Mouse (Mus musculus) hindbrain, embryonic 15.5 days (tissue): ENCODE results near the gene Adipor2. TPM values are rescaled to one million over a fixed set of nuclear protein-coding genes. Genes with fewer than 3 reads are reported as not detected.

ENCODE experiments used
- ATAC-seq: fragments of 200-750 bp; cut with Nextera tagmentation; 2 replicates; pipeline ENCODE4 v1.8.0; 2017; ENCODE audit warnings: low read depth, moderate number of reproducible peaks, moderate TSS enrichment; ENCODE audit not compliant: low FRiP score
- H3K27ac ChIP-seq: fragments of 300-500 bp; sonication (generic); replicated peaks from 2 replicates; pipeline ENCODE4 v1.5.1; 2015; ENCODE audit warnings: mild to moderate bottlenecking, inconsistent platforms
- H3K27me3 ChIP-seq: fragments of 300-500 bp; sonication (generic); 2 replicates; pipeline ENCODE4 v1.6.1; 2015; ENCODE audit warnings: control low read depth, inconsistent platforms
- H3K36me3 ChIP-seq: fragments of 300-500 bp; sonication (generic); 2 replicates; pipeline ENCODE4 v1.6.1; 2015; ENCODE audit warnings: control low read depth, inconsistent platforms
- H3K4me1 ChIP-seq: fragments of 300-500 bp; sonication (generic); replicated peaks from 2 replicates; pipeline ENCODE4 v1.6.1; 2015; ENCODE audit warnings: control low read depth, inconsistent platforms
- H3K4me2 ChIP-seq: fragments of 300-500 bp; sonication (generic); 2 replicates; pipeline ENCODE4 v1.6.1; 2015; ENCODE audit warnings: moderate library complexity, mild to moderate bottlenecking, inconsistent platforms
- H3K4me3 ChIP-seq: fragments of 300-500 bp; sonication (generic); 2 replicates; pipeline ENCODE4 v1.5.1; 2015; ENCODE audit warnings: mild to moderate bottlenecking, inconsistent platforms
- H3K9ac ChIP-seq: fragments of 300-500 bp; sonication (generic); 2 replicates; pipeline ENCODE4 v1.6.1; 2015; ENCODE audit warnings: inconsistent platforms
- H3K9me3 ChIP-seq: fragments of 300-500 bp; sonication (generic); 2 replicates; pipeline ENCODE4 v1.6.1; 2016; ENCODE audit warnings: control low read depth, inconsistent platforms
- WGBS: fragments of 180-500 bp; shearing (Covaris S2); methylation state at CpG from one replicate; pipeline ENCODE4 v1.1.7; 2015; 5-methylcytosine and 5-hydroxymethylcytosine counted together
- polyA plus RNA-seq: library from polyadenylated mRNA; unstranded; fragments of >200 nt; fragmentation: Nextera tagmentation; extraction: Ambion mirVana; gene quantifications from 2 replicates; pipeline ENCODE4 v1.2.1, GENCODE M21; 2015

Gene Adipor2
- 36.2 TPM in 2 replicates for polyA plus RNA-seq

DNA sequence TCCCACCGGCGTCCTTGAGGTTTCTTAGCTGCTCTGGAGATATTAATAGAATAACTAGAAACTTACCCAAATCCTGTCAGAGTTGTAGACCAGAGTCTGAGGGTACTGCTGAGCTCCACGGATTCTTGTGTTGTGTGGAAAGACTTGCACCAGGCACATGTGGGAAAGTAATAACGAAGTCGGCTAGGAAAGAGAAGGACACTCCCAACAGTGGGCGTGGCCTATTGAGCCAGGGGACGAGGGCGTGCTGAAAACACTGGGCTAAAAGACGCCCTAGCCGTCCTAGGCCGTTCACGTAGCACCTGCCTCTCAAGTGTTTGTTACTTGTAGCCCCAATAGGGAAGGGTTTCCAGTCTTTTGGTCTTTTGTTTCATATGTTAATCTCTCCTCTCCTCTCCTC is at the start of gene Adipor2:
Gene Adipor2, minus strand, starts transcription at position 351 of the 400 bp plus-strand sequence.
- no peak within 1 kb of the TSS for H3K9ac ChIP-seq
- no peaks in the 10 kb centered on the region for H3K9me3 ChIP-seq
- ATAC-seq, result 0 out of 2 replicates have a peak, but pooled peaks have one; percentile 23
- no peaks in the 10 kb centered on the region for H3K27me3 ChIP-seq
- H3K36me3 ChIP-seq, result no peaks in the 10 kb centered on the region
- H3K4me3 ChIP-seq, result no peak within 1 kb of the TSS
- peak within 1 kb of the TSS; percentile 34 for H3K4me2 ChIP-seq
- no peaks in the 10 kb centered on the region for H3K4me1 ChIP-seq
- 7% methylated on average over 12 of the region's 12 CpGs for WGBS
- H3K27ac ChIP-seq, result no peak within 1 kb of the TSS

DNA sequence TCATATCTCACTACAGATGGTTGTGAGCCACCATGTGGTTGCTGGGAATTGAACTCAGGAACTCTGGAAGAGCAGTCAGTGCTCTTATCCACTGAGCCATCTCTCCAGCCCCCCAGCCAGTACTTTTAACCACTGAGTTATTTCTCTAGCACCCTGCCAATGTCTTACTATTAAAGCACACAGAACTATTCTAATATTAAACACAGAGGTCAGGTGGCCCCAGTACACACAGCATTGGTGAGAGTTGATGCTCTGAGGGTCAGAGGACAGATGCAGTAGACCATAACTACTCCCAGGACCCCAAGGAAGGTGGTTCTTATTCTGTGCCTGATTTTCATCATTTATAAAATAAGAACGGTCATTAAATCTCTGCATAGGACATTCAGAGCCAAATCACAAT is 48.7 kb upstream of the Adipor2 start:
- Histone ChIP-seq H3K9me3 (no peaks in the 10 kb centered on the region), H3K36me3 (no peaks in the 10 kb centered on the region), H3K27me3 (no peaks in the 10 kb centered on the region), H3K4me3 (no peak overlapping the region), H3K4me2 (no peak overlapping the region), H3K4me1 (no peaks in the 10 kb centered on the region), H3K27ac (no peak overlapping the region), H3K9ac (no peak overlapping the region)
- no peak for ATAC-seq
- WGBS, result 94% methylated on average over 1 of the region's 1 CpGs

DNA sequence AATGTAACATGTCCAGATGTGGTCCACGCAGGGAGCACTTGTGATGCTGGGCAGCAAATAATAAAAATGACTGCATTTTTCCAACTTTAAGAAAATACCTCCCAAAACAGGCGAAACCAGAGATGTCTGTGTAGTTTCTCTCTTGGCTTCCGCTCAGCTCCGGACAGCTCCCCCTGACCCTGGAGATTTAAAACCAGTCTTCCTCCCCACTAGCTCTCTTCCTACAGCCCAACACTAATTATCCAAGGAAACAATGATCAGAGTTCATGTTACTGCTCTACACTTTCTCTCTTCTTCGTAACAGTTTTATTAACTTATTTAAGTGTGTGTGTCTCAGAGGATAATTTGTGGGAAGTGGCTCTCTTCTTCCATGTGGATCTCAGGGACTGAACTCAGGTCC is 42.9 kb upstream of the Adipor2 start:
- H3K4me2 ChIP-seq, result no peak overlapping the region
- no peak overlapping the region for H3K9ac ChIP-seq
- no peaks in the 10 kb centered on the region for H3K4me1 ChIP-seq
- H3K27me3 ChIP-seq, result no peaks in the 10 kb centered on the region
- no peak for ATAC-seq
- no peak overlapping the region for H3K27ac ChIP-seq
- no peaks in the 10 kb centered on the region for H3K9me3 ChIP-seq
- 86% methylated on average over 5 of the region's 5 CpGs for WGBS
- H3K36me3 ChIP-seq, result no peaks in the 10 kb centered on the region
- no peak overlapping the region for H3K4me3 ChIP-seq

DNA sequence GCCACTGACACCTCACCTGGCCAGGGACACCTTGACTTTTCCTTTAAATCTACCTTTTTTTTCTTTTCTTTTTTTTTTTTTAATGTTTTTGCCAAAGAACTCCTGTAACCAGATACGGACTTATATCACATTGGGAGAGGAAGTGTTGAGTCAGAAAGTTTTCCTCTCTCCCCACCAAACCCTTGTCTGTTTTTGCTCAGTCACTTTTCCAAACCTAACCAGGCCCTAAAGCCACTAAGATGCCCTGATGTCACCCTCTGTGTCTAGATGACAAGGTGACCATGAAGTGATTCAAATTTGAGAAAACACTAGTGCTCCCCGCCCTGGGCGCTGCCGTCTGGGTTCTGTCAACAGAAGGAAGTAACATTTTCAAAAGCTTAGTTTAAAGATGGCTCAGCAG is 41.5 kb upstream of the Adipor2 start:
- Histone ChIP-seq H3K4me1 (no peaks in the 10 kb centered on the region), H3K4me2 (no peak overlapping the region), H3K4me3 (no peak overlapping the region), H3K9ac (no peak overlapping the region), H3K27ac (no peak overlapping the region), H3K27me3 (no peaks in the 10 kb centered on the region), H3K36me3 (no peaks in the 10 kb centered on the region), H3K9me3 (no peaks in the 10 kb centered on the region)
- 90% methylated on average over 4 of the region's 4 CpGs for WGBS
- ATAC-seq, result no peak

DNA sequence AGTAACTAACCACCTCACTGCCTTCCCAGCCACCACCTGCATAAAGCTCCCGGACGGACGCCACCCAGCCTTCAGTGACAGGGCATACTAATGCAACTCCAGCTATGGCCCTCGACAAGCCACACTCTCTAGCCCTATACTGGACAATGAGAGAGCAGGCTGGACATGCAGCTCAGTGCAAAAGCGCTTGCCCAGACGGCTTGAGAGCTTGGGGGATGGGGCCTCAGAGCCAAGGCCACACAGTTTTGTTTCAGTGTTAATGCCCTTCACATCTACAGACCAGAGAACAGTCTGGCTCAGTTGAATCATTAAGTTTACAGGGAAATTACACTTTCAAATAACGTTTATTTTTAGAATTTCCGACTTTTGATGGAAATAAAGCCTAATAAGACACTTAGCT is 40.7 kb upstream of the Adipor2 start:
- no peak overlapping the region for H3K4me3 ChIP-seq
- peaks cover under 1% of the 10 kb centered on the region; the same call in 1 of the 2 replicates for H3K4me1 ChIP-seq
- no peak overlapping the region for H3K4me2 ChIP-seq
- no peaks in the 10 kb centered on the region for H3K27me3 ChIP-seq
- no peak overlapping the region for H3K9ac ChIP-seq
- WGBS, result 75% methylated on average over 8 of the region's 8 CpGs
- no peak overlapping the region for H3K27ac ChIP-seq
- ATAC-seq, result no peak
- H3K36me3 ChIP-seq, result no peaks in the 10 kb centered on the region
- no peaks in the 10 kb centered on the region for H3K9me3 ChIP-seq

DNA sequence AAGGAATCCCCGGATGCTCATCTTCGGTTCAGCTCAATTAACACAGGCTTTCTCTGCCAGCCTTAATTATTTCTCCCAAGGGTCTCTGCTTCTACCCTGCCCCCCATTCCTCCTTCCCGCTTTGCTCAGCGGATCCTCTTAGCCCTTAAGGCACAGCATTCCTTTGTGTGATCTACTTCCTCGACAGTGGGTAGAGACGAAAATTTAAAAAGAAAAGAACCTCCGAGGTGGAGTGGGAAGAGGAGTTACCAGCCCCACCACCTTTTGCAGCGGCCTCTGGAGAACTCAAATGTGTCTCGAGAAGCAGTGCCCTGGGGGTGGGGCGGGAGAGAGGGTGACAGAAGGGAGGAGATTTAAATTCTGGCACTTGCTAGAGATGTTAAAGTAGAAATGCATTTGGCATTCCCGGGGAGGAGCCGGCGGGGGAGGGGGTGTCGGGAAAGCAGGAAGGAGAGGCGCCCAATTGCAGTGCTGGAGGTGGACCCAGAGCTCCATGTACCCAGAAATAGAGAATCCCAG is 34.5 kb upstream of the Adipor2 start:
- H3K4me2 ChIP-seq, result peak overlapping the region; percentile 77
- no peaks in the 10 kb centered on the region for H3K27me3 ChIP-seq
- H3K4me3 ChIP-seq, result peak overlapping the region; percentile 38
- peak overlapping the region; percentile 43 for H3K9ac ChIP-seq
- no peaks in the 10 kb centered on the region for H3K36me3 ChIP-seq
- H3K9me3 ChIP-seq, result no peaks in the 10 kb centered on the region
- H3K4me1 ChIP-seq, result peaks cover 43% of the 10 kb centered on the region
- WGBS, result under 1% methylated on average over 15 of the region's 15 CpGs
- peak overlapping the region; percentile 84 for H3K27ac ChIP-seq
- peak; percentile 73 for ATAC-seq

DNA sequence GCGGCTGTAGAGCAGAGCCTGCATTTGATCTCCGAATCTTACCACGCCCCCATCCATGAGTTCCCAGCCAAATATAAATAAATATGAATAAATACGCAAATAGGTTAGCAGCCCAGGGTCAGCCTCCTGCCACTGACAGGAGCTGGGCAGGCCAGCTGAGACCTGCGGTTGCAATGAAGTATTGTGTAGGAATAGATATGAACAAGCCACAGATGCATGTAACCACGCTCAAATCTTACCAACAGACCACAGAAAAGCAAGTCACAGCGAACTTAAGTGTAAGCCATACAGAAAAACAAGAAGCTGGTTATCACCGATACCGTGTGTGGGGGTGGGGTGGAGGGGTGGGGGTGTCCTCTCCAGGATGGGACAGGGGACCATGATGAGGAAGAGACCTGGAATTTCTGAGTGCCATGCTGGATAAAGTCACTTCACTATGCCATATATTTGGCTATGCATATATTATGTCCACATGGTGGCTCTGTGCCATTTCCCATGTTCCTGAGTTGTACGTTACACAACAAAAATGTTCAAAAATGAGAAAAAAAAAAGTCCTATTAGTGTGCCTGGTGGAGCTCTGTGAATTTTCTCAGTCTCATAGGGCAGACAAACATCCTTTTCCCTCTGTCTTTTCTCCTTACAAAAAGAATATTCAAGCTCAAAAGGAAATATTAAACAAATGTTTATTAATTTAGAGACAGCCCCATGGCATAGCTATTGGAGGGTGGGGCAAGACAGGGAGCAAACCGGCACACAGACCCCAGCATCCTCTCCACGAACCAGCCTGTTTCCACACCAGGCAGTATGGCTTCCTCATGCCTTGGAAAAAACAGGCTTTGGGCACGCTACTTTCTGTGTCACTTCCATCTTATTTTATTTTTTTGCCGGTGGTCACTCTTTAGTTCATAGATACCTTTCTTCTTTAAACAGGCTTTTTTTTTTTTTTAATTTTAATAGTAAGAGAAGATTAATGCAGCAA is 33.8 kb upstream of the Adipor2 start:
- Histone ChIP-seq H3K4me3 (peak overlapping the region; percentile 38), H3K27me3 (no peaks in the 10 kb centered on the region), H3K9me3 (no peaks in the 10 kb centered on the region), H3K36me3 (no peaks in the 10 kb centered on the region), H3K9ac (peak overlapping the region; percentile 43; the same call in 1 of the 2 replicates), H3K27ac (peak overlapping the region; percentile 84), H3K4me2 (peak overlapping the region; percentile 77), H3K4me1 (peaks cover 43% of the 10 kb centered on the region)
- 42% methylated on average over 14 of the region's 14 CpGs for WGBS
- ATAC-seq, result 0 out of 2 replicates have a peak, but pooled peaks have one; percentile 50

DNA sequence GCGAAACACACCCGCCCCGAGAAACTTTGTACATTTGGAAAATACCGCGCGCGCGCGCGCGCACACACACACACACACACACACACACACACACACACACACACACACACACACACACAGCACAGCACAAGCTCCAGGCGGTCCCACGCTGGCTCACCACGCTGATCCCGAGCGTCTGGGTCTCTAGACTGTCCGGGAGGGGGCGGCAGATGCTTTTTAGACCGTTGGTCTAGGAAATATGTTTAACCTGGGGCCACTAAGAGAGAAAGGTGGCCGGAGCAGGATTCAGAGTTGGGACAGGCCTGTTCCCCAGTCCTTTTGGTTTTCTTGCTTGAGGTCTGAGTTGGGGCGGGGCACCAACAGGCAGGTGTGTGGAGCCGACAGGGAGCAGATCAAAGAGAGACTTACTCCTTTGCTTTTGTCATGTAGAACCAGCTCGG is 31.6 kb upstream of the Adipor2 start:
- Histone ChIP-seq H3K27ac (no peak overlapping the region), H3K9me3 (no peaks in the 10 kb centered on the region), H3K4me3 (peak overlapping the region; percentile 27), H3K36me3 (no peaks in the 10 kb centered on the region), H3K4me1 (peaks cover 43% of the 10 kb centered on the region), H3K27me3 (no peaks in the 10 kb centered on the region), H3K4me2 (peak overlapping the region; percentile 57), H3K9ac (no peak overlapping the region)
- WGBS, result 4% methylated on average over 23 of the region's 23 CpGs
- ATAC-seq, result no peak

DNA sequence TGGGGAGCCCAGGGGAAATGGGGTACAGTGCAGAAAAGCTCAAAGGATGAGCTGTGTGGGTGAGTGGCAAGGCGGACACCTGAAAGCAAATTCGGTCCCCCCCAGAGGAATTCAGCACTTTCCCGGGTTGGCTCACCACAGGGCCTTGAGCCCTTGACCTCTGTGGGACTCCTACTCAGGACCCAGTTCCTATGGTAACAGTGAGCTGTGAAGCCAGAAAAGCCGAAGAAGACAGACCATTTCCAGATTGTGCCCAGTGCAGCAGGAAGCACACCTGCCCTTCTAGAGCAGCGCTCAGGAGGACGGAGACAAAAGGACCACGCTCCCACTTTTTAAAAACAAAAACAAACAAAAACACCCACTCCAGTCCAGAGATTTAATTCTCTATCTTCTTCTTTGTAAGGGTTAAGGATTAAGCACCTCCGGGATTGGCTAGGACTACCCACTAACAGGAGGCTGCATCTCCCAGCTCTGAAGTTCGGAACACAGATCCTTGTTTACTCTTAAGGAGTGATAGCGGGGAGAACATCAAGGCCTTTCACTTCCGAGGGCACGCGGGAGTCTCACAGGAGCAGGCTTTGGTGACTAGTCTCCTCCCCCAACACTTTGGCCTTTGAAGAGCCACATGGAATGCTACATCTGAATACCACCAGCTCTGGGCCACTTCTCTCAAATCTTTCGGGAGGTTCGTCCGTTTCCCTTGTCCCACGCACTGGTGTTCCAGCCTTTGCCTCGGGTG is 31.0 kb upstream of the Adipor2 start:
- Histone ChIP-seq H3K36me3 (no peaks in the 10 kb centered on the region), H3K4me2 (peak overlapping the region; percentile 57), H3K4me1 (peaks cover 49% of the 10 kb centered on the region), H3K4me3 (peak overlapping the region; percentile 27), H3K9ac (no peak overlapping the region), H3K9me3 (no peaks in the 10 kb centered on the region), H3K27me3 (no peaks in the 10 kb centered on the region), H3K27ac (no peak overlapping the region)
- 7% methylated on average over 18 of the region's 18 CpGs for WGBS
- ATAC-seq, result no peak

DNA sequence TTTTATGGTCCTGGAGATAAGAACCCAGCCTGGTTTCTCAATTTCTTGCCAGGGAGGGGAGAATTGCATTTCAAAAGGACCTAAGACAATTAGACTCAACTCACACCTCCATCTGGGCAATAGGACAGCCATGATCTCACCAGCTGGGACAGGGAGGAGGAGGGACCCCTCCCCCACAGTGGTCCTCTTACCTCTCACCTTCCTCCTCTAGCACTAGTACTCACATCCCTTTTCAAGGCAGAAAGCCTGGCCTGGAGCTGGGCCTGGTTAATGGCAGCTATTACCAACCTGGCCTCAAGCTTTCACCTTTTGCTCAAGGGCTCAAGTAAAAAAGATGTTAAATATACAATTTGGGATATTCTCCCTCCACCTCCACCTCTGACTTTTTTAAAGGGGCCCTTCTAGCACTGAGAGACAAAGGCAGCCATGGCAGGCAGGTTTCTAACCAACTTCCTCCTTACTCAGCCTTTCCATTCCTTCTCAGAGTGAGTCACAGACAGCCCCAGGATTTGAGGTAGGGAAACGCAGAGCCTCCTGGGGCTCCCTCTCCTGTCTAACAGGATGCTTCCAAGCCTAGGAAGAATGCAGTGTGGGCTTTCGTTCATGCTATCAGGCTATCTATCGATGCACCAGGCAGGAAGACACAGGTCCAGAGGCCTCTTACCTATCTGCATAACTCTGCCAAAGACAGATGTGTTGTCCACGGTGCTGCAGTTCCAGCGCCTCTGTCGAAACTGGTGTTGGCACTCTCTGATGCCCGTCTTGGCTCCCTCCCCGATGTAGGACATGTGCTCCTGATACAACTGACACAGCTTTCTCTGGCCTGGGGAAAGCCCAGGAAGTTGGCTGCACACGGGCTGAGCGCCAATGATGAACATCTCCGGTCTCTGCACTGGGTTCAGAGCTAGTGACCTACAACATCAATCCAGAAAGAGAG is 28.4 kb upstream of the Adipor2 start:
- 80% methylated on average over 11 of the region's 11 CpGs for WGBS
- Histone ChIP-seq H3K36me3 (no peaks in the 10 kb centered on the region), H3K9ac (no peak overlapping the region), H3K9me3 (no peaks in the 10 kb centered on the region), H3K4me3 (no peak overlapping the region), H3K4me1 (peaks cover 29% of the 10 kb centered on the region), H3K27me3 (no peaks in the 10 kb centered on the region), H3K27ac (no peak overlapping the region), H3K4me2 (no peak overlapping the region)
- ATAC-seq, result no peak
